Mouse (Mus musculus) embryo, embryonic 10 days (tissue): ENCODE data around the gene Lrrc42.

Experiments used
- DNase-seq: peaks from one replicate; pipeline ENCODE4 v3.0.0-alpha.2; 2015; ENCODE audit warnings: low spot score

Lrrc42 gene

DNA sequence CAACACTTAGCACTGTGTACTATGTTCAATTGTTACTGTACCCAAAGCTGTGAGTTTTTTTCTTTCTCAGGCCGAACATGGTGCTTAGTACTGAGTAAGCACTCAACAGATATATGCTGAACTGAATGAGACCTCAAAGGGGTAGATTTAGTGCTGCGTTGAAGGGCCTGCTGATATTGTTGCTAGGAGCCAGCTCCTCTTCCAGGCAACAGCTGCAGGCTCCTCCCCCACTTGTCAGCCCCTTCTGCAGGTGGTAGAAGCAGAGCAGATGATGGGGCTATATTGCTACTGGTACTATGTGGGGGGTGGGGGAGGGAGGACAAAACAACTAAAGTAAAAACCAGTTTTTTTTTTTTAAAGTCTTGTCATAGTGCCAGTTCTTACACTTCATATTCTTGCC lies 3.9 kb downstream of the Lrrc42 start:
- DNase-seq, result no peak

DNA sequence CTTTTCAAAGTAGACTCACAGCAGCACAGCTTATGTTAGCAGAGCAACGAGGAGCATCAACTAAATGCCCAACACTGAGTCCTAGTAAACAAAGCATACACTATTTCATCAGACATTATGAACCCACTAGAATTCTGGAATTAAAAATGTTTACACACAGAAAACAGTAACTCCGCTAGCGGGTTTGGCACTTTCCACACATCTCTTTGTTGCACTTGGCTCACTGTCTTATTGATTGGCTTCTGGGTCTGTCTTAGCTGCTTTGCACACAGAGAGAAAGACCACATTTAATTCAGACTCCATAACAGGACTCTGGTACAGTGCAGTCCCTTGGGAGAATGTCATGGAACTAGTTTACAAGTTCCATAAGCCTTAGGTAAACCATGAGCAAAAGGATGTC lies 5.3 kb downstream of the Lrrc42 start:
- no peak for DNase-seq

DNA sequence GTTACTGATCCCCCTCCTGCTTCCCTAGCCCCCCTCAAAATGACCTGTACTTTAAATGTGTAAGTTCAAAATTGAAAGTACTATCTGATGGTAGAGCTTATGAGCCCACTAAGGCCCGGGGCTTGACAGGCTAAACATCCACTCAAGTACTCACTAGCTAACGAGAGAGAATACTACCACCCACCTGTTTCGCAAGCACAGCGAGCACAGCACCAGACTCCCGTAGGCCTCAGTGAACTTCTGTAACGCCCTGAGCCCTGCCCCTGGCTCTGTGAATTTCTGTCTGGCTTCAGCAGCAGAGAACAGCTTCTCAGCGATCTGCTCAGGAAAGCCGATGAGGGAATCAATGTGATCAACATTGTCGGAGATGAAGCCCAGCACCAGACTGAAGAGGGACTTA lies 6.2 kb downstream of the Lrrc42 start:
- DNase-seq, result no peak

DNA sequence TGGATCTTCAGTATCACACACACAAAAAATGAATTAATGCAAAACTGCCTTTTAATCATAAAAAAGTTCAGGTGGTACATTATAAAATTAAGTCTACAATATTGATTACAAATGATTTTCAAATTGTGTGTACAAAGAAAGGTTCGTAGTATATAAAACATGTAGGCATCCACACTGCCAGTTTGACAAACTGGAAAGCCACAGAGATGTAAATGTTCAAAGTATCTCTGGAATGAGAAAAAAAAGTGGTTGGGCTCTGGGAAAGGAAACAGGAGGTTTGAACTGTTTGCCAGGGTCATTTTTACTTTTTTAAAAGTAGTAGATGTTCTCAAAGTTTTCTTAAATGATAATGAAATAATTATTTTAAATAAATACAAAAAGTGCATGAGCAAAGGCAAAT lies 7.3 kb downstream of the Lrrc42 start:
- DNase-seq, result no peak

DNA sequence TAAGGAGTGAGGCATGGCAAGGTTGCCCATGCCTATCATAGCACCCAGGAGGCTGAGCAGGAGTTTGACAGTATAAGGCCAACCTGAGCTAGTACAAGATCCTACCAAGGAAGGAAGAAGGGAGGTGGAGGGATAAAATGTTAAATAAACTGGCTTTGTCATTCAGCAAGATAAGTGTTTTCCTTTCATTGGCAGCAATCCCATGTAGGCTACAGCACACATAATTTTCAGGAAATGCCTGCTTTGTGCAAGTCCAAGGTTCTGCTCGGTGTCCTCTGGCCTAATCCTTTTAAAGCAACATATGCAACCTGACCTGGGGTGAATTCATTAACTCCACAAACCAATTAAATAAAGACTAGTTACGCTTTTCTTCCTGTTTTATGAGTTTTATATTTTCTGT lies 8.0 kb downstream of the Lrrc42 start:
- DNase-seq, result no peak

DNA sequence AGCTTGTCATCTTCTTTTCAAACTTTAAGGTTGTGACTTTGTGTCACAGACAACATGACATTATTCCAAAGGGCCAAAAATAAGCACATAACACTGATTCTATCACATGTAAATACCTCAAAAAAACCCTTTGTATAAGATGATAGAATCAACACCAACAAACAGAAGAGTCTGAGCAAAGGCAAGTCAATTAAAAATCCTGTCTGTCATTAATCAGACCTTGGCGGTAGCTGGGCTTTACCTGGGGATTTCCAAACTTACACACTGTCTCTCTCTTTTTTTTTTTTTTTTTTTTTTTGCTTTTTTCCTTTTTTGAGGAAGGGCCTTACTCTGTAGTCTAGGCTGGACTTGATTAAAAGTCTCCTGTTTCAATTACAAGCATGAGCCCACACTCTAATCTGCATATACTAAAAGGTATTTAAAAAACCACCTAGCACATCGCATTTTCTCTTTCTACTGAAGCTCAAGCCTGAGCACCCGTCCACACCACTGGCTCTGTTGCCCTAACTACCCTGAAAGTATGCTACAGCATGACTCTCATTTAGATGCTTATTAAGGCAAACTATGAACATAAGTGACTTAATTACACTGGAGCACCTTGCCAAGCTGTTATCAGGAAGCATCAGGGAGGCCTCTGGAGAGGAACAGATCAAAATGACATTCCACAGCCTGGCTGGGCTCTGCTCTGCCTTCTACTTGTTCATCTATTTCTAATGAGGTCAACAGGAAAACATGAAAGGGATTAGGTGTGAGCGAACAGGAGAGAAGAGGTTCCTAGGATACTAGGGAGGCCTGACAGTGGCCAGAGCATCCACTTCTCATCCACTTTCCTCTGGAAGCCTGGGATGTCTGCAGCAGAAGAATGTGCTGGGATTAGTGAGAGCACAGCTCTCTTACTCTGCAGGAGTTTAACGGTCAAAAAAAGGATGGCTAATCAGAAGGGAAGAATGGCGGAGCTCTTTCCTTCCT lies 9.7 kb downstream of the Lrrc42 start:
- no peak for DNase-seq

DNA sequence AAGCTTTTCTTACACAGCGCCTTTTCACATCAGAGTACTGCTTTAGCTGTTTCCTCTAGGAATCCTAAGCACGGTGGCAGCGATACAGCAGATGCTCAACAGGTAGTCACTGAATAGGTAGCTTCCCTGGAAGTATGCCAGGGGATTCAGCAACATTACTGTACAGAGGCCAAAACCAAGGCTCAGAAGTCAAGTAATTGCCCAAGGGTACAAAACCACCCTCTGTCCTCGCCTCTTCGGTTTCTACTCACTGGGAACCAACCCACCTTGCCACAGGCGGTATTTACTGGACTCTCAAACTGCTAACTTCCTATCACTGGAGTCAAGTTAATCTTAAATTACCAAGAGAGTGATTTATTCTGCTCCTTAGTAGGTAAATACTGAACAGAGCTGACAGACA lies 13.1 kb downstream of the Lrrc42 start:
- no peak for DNase-seq

DNA sequence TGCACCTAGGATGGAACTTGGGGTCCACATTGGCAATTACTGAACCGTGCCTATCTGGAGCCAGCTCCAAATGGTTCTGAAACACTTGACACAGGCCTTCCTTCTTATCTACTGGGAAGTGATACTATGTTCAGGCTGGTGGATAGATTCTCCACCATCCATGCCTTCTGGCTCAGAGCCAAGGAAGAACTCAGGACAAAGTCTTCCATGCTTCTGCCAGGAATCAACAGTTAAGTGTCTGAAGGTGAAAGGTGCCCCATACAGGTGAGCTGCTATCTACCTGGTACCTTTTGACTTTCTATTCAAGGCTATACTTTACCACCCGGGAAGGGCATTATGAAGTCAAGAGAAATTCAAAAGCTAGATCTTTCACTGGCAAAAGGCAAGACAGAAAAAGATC lies 15.1 kb downstream of the Lrrc42 start:
- no peak for DNase-seq

DNA sequence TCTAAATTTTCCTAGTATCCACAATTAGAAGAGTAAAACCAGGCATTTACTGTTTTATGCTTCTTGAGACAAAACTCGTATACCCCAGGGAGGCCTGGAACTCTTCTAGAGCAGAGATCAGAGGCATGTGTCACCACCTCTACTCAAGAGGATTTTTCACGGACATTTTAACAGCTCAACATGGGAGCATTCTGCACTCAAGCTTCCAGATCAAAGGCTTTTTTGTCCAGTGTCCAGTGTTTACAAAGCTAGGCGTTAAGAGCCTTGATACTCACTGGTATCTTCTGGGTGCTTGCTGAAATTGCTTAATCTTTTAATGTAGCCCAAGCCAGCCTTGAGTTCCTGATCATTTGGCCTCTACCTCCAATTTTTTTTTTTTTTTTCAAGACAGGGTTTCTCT lies 21.1 kb downstream of the Lrrc42 start:
- no peak for DNase-seq

DNA sequence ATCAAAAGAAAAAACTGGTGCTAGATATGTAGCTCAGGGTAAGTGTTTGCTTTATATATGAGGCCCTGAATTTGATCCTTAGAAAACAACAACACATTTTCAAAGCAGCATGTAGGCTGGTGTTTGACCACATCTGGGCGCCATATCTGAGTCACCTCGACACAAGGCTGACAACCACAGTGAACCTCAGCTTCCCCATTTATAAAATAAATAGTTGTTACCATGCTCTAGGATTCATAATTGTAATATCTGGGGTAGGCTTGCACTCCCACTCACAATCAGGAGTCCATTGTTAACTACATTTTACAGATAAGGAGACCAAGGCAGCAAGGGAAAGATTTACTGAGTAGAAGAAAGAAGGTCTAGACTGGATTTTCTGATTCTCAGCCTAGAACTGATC lies 27.0 kb downstream of the Lrrc42 start:
- DNase-seq, result no peak

DNA sequence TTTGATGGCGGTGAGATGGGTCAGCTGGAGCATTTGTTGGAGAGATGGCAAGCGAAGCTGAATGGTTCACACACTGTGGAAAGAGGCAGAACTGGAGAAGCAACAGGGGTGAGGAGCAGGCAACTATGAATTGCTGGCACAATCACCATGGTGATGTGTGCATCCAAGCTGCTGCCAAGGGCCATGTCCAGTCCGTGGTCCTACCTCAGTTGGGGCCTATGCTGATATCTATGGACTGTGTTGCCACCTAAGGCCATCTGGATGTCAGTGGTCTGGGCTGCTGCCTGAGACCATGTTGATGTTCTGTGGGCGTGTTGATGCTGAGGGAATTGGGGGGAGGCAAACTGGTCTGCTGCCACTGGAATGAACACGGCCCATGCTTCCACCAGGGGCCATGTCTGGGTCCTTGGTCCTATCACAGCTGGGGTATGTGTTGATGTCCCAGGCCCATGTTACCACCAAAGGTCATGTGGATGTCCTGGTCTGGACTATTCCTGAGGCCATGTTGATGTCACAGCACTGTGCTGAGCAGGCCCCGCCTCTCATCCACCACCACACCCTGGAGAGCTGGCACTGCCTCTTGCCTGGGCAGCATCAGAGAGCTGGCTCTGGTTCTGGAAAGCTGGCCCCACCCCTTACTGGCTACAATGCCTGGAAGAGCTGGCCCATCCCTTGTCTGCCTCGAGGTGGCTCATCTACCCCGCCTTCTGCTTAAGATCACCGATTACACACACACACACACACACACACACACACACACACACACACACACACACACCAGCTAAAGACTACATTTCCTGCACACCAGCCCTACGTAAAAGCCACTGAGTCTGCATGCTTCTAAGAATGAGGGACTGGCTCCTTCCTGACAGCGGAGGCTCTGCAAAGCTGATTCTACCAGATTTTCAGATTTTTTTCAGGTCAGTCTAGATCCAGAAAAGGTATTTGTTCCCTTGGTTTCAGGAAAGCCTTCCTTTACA lies 29.8 kb downstream of the Lrrc42 start:
- no peak for DNase-seq

DNA sequence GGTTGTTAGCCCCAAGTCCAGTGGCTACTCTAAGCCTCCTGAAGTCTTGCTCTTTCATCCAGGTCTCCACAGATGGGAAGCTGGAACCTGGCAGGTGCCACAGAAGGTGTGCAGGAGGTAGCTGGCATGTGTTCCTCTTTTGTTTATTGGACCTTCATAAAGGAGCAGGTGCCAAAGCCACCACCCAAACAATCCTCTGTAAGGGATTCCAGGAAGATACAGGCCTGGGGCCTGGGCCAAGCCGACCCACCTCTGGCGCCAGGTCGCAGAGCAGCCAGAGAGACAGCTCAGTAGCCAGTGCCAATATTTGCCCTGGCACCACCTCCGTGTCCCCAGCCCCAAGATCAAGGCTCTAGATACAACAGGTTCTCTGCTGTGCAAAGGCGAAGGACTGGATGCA lies 31.8 kb downstream of the Lrrc42 start:
- DNase-seq, result no peak

DNA sequence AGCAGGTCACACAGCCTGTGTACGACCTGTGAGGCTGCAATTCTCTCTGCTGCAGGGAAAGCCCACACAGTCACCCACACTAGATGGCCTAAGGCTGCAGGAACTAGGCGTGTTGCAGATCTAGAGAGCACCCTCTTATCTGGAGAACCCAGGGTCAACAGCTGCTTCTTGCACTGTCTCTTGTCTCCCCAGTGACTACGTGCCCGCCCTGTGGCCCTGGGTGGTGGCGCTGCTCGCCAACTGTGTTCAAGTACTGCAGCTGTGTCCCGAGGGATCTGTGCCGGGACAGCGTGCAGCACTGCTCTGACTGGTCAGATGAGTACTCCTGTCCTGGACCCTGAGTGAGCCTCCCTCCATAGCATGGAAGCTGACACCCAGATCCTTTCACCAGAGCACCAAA lies 35.8 kb downstream of the Lrrc42 start:
- no peak for DNase-seq

DNA sequence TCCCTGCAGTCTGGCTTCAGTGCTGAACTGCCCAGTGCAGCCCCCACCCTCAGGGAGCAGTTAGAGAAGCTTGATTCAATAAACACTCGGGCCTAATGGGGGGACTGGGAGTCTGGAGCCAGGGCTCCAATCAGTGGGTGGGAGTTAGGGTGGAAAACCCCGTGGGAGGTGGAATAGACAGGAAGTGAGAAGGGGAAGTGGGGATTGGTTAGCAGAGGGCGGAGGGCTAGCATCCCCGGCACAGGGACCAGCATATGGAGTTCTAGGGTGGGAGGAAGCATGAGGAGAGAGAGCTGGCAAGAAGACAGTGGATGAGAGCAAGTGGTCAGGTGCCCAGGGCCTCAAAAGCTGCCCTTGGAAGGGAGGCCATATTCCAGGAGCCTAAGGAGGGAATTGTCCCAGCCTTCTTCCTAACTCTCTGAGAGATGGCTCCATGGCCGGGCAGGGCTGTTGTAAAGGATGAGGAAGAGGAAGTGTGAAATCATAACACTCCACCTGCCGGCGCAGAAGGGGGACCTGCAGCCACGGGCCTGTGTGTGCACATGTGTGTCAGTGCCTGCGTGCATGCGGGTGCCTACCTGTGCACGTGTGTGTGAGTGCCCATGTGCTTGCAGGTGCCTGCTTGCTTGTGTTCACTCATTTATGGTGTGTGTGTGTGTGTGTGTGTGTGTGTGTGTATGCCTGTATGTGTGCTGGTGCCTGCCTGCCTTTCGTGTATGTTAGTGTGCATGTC lies 39.9 kb downstream of the Lrrc42 start:
- no peak for DNase-seq

DNA sequence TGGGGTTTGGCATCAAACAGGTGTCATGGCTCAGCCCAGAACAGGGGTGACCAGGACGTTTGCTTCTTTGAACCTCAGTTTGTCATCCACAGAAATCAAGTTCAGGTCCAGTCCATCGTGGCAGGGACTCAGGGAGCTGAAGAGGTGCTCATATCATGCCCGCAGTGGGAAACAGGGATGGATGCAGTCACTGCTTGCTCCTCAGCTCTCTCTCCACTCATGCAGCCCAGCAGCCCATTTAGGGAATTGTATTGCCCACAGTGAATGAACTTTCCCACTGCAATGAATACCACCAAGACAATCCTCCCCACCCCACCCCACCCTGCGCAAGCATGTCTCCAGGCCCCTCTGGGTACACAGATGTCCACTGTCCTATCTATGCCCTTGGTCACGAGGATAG lies 41.4 kb downstream of the Lrrc42 start:
- no peak for DNase-seq

DNA sequence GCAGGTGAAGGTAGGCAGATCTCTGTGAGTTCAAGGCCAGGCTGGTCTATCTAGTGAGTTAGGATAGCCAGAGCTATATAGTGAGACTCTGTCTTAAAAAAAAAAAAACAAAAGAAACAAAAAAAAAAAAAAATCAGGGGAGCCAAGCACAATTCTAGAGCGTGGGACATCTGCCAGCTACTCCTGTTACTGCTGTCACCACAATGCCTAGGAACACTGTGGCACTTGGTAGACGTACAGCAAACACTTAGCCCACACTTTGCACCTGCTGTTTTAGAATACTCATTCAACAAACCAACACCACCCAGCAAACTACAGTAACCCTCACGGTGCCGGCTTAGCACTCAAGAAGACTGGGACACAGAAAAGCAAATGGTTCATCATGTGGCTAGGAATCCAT lies 41.9 kb downstream of the Lrrc42 start:
- no peak for DNase-seq

DNA sequence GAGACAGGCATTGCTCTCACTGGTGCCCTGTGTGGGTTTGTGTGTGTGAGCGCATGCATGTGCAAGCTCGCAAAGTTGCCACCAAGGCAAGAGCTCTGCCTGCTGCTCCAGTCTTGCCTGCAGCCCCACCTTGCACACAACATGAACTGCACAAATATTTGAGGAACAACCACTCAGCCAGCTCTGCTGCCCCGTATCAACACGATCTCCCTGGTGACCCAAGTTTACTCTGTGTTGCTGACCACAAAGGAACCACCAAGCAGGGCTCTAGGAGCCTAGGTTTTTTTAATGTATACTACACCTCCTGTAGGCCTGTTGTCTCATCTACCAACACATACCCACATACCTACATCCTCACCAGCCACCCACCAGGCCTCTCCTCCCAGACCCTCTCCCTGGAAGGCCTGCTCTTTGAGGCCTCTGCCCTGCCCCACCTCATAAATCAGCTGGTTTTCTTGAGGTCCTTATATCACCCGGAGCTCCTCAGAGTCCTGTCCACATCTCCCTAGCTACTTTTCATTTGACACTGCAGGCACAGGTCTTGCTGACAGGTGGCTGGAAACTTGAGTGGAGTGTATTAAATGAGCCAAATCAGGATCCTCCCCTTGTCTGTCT lies 42.7 kb downstream of the Lrrc42 start:
- DNase-seq, result no peak

DNA sequence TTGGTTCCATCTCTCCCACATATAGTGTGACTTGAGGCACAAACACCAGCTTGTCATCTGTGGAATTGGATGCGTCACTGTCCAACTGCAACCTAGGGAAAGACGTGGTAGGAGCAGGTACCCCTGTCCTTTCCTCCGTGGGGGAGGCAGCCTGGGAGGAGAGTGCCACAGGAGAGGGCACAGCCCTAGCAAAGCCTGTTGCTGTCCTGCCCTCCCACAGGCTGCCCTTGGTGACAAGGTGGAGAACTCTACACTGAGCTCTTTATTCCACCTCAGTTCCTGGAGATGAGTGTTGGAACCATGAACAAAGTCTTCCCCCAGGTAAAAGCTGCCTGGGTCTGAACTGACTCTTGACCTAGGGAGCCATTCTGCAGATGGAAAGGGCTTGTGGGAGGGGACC lies 44.5 kb downstream of the Lrrc42 start, which contains the start of gene Ldlrad1:
TSS of gene Ldlrad1 (plus strand) at position 301 of the 400 bp plus-strand sequence.
- no peak for DNase-seq

DNA sequence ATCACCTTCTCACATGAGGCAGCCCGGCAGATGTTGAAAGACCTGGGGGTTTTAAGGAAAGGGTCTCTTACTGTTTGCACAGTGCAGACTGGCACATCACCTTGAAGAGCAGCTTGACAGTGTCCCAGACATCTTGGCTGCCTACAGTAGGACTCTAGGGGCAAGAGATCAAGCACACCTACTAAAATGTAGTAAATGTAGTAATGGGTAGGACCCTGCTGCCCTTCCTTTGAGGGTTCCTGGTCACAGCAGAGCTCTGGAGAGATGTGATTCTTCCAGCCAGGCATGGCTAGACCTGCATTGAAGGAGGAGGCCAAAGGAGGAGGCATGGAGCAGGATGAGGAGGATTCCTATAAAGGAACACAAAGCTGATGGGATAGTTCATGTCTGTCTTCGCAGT lies 46.3 kb downstream of the Lrrc42 start:
- no peak for DNase-seq

DNA sequence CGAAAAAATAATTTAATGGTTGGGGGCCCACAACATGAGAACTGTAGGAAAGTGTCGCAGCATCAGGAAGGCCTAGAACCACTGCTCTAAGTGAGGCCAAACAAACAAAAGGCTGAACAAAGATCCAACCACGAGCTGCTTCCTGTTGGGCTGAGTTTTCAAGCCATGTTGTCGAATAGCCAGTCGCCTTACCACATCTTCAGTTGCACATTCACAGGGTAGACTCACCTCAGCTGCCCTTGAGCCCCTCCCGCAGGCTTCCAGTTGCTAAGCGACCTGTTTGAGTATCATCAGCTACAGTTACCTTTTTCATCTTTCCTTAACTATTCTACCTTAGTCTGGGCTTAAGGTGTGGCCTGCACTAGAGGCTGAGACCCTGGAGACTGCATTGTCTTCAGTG lies 50.3 kb downstream of the Lrrc42 start:
- no peak for DNase-seq

DNA sequence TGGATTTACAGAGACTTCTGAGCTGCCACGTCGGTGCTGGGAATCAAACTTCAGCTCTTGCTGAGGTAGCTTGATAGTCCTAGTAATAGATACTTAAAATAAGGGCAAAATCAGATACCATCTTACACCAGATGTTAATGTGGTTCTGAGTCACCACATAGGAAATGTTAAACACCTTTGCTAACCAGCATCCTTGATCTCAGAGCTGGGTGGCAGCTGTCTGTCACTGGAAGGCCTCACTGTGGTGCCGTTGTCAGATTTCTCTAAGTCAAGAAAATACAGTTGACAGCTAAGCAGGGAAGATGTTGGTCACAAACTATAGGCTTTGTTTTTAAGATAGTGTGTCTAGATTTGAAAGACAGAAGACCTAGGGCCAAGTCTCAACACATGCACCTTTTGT lies 51.6 kb downstream of the Lrrc42 start:
- DNase-seq, result no peak

DNA sequence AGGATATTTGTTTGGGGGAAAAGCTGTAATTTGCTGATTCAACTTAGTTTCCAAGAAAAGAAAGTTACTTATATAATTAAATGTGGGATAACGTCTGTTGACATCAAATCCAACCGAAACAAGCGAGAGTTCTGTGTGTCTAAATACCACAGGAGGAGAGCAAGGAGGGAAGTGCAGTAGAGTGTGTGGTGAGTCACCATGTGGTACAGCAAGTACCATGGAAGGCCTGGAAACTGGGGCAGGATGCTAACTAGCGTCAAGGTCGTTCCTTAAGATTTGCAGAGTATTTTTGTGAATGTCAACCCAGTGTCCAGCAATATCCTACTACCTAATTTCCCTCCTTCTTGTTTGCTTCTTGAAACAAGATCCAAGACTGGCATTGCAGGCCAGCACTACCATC lies 55.3 kb downstream of the Lrrc42 start:
- DNase-seq, result no peak
